Mouse (Mus musculus) erythroblast, embryonic 14.5 days (primary cell): Measurements from ENCODE around the gene Myl6.

Experiments
- GATA1 ChIP-seq: IDR thresholded peaks from 2 replicates; pipeline ENCODE4 v1.6.1; 2012; ENCODE audit warnings: low read length, inconsistent platforms, mixed read lengths
- TAL1 ChIP-seq: IDR thresholded peaks from 3 replicates; pipeline ENCODE4 v1.6.1; 2012; ENCODE audit warnings: low read length, inconsistent platforms, mixed read lengths

- TF ChIP-seq GATA1 (no peak), TAL1 (no peak)
These were observed 49.6 kb downstream of the Myl6 start for GRCm38 (mm10) chr10:128444354-128444753.
